Mouse (Mus musculus) urinary bladder, adult 2 months (tissue): ENCODE data around the gene Cog3. TPM values are rescaled to one million over a fixed set of nuclear protein-coding genes. Genes with fewer than 3 reads are reported as not detected.
"Not testable (repeated sequence)": the region's sequence is repeated elsewhere in the genome, so short reads cannot be mapped to it uniquely, and the experiment has no call there.

Source experiments
- DNase-seq: peaks from one replicate; pipeline ENCODE4 v3.0.0; 2022; ENCODE audit warnings: low spot score
- polyA plus RNA-seq: library from polyadenylated mRNA; depleted of rRNA; stranded (reverse); fragments of >200 nt; gene quantifications from 2 replicates; pipeline ENCODE4 v1.2.3, GENCODE M21; 2012; rRNA removed

The Cog3 gene
- 22.4 and 25.1 TPM in 2 replicates for polyA plus RNA-seq

DNA sequence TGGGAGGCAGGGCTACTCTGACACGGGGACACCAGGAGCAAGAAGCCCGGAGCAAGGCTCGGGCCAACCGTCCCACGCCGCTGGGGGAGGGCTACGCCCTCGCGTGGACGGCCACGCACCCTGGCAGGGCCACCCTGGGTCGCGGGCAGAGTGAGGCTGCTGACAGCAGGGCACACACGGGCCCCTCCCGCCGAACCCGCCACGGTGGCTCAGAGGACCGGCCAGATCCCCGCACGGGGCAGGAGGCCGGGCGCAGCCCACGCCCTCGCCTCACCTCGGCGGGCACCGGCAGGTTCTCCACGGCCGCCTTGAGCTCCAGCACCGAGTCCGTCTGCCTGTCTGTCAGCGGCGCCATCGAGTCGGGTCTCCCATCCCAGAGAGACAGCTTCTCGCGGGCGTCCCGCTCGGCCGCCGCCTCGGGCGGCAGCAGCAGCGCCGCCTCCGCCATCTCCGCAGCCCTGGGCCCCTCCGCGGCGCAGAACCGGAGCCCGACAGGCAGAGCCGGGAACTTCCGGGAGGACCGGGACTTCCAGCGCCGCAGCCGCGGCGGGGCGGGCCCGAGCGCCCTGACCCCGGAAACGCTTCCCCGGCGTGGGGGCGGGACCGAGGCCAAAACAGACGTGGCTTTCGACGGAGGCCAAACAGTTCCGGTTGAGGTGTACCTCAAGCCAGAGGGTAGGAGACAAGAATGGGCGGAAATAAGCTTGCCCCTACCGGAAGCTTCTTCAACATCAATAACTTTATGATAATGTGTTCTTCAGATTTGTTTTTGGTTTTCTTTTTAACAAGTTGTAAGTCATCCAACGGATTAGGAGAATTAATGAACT lies at the start of gene Cog3:
TSS of gene Cog3 (minus strand) at position 527 of the 827 bp plus-strand sequence.
- peak; percentile 99 for DNase-seq

DNA sequence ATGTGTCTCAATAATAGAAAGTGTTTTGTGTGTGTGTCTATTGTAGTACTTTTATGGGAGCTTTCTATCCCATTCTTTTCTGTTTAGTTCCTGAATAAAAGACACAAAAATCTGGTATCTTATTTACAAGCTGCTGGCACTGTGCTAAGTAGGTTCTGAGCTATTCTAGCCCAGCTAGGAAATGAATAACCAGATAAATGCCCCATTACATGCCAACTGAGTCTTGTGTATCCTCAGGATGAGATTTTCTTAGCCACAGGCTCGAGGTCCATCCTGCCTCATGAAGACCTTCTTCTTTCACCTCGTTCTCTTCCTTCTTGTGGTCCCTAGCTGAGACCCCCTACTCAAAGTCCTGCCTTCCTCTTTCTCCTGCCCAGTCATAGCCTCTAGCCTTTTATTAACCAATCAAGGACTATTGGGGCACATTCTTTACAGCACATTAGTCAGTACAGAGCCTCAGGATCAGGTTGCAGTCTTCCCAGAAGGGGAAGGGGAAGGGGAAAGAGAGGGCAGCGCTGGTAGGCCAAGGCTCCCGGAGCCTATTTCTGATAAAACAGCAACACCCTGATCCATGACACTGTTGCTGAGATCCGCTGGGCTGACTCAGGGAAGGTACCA lies 43.6 kb upstream of the Cog3 start:
- DNase-seq: no peak

DNA sequence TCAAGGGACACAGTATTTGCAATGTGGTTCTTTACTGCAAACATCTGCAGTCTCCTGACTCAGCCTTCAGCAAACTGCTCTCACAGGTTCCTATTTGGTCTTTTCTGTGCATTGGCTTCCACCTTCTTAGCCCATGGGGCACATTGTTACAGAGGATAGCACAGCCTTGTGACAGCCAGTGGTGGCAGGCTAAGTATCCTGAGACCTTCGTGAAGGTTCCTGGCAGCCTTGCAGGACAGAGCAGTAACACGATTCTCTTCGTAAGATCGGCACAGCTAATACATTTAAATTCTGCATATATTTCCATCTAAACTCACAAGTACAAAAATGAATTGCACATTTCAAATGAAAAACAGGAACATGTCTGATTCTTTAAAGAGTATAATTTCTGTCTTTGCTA lies 41.6 kb upstream of the Cog3 start:
- no peak for DNase-seq

DNA sequence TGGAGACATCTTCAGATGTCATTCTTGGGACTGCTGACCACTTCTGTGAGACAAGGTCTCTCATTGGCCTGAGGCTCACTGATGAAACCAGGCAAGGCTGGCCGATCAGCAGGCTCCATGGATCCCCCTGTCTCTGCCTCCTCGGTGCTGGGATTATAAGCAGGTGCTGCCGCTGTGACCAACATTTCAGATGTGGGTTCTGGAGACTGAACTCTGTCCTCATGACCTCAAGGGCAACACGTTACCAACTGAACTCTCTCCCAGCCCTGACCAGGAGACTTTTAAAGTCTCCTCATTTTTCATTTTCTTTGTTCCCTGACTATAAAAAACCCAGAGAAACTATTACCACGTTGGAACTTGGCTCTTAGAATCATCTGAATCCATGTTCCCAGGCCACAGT lies 40.4 kb upstream of the Cog3 start:
- no peak for DNase-seq

DNA sequence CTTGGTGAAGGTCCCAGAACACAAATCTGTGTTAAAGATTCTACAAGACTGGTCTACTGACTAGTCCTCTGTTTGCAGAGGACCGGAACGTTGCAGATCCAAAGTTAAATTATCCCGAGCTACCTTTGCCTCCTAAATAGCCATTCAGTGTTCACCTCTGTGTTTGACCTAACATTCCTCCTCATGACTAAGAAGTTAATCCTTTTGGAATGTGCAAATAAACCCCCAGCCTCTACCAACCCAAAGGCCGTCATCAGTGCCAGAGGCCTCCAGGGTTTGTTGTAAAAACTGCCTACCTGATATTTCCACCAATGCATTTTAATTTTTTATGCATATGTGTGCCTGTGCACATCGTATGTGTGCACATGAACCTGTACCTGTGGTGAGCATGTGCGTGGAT lies 40.0 kb upstream of the Cog3 start:
- no peak for DNase-seq

DNA sequence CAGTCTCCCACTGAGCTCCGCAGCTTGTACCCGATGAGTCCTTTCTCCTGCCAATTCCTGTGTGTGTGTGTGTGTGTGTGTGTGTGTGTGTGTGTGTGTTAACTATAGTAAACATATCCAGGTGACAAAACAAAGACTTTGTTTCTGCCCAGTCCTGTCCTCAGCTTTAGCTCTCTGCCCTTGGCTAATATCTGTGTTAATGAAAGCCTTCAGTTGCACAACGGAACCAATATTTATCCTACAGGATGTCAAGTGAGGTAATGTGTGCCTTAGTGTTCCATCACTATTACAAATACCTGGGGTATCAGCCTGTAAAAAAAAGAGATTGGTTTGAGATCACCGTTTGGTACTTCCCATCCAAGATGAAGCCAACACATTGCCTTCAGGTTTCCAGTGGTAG lies 38.8 kb upstream of the Cog3 start:
- DNase-seq: no peak

DNA sequence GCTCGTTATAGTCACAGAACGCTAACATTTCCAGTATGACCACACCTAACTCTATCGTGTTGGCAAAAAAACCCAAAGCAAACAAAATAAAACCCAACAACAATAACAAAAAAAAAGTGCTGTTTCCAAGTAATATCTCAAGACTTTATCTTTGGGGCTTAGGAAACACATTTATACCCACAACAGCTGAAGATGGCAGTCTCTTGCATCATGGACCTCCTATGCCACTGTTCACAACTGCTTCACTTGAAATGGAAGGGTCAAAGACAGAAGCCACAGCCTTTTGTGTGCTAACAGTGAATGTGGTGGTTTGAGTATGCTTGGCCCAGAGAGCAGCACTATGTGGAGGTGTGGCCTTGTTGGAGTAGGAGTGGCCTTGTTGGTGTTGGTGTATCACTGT lies 37.1 kb upstream of the Cog3 start:
- no peak for DNase-seq

DNA sequence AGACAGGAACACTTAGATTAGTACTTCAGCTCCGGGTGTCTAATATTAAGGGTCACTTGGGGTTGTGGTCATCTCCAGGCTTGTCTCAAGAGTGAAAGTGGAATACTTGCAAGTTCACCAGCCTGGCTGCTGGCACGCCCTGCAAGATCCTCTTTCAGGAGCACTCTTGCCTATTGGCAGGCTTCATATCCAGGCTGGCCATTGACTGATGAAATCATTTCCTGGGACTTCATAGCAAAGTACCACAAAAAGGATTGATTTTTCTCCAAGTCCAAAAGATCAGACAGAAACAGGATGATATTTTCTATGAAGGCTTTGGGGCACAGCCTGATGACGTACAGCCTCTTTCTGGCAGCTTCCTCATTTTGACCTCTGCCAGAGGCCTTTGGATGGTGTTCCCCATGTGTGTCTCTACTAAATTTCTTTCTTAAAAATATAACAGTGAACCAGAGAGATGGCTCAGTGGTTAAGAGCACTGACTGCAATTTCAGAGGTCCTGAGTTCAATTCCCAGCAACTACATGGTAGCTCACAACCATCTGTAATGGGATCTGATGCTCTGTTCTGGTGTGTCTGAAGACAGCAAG lies 36.2 kb upstream of the Cog3 start:
- DNase-seq: no peak

DNA sequence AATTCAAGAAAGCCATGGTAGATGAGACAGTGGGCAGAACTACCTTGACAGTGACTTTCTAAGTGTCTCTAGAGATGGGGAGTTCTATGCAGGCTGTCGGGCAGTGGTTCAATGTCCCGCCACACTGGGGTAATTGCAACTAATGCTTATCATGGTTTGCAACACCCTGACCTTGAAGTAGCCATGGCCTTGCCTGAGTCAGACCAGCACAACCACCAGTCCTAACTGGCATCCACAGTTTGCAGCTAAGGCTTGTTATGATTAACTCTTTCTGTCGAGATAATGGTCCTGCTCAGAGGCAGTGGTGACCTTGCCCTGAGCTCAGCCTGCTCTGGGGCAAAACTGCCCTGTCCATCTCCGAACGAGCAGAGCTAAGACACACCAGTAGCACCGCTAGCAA lies 35.0 kb upstream of the Cog3 start:
- no peak for DNase-seq

DNA sequence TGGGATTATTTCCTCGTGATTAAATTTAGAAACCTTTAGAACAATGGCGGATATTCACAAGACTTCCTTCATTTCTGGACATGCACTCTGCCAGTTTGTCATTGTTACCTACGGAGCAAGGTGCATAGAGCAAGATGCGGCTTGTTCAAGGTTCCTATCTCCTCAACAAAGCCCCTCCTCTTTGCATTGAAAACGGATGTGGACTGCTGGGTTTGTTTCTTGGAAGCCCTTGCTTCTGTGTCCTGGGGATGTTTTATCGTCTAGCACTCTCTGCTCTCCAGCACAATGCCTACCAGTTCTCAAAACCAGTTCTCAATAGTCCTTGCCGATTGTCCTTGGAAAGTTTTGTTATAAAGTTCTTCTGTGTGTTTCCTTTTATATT lies 33.5 kb upstream of the Cog3 start:
- DNase-seq: no peak

DNA sequence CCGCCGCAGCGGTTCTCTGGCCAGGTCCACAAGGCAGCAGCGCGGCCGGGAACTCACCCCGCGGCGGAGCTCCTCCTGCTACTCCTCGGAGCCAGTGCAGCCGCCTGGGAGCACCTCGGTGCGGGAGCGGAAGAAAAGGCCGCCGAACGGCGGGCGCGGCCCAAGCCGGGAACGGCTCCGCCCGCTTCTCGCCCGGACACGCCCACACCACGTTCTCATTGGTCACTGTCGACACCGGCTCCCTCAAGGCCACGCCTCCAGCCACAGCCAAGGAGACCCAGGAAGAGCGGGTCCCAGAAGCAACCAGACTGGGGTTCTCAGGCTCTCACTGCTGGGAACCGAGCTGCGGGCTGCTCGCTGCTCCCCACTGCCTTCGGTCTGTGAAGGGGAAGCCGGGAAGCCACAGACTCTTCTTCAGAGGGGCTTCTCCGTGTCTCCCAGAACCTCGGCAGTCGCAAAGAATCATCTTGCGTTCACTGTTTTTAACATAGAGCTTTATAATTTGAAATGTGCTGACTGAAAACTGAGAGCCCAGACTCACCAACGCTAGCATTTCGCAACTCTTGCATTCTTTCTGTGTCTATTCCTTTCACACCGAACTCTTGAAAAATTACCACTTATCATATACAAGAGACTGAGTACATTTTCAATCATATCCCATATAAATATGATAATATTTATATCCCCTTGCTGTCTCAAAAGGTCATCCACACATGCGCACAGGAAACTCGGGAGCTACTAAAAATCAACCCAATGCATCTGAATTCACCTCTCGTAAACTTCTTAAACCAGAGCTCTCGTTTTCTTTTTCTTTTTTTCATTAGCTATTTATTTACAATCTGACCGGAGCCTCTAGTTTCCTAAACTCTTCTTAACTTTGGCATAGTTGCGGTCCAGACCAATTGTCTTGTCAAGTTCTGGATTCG lies 32.8 kb upstream of the Cog3 start, which contains the start of gene Slc25a30:
TSS of gene Slc25a30 (minus strand) at position 170 of the 926 bp plus-strand sequence.
- peak; percentile 96 for DNase-seq

DNA sequence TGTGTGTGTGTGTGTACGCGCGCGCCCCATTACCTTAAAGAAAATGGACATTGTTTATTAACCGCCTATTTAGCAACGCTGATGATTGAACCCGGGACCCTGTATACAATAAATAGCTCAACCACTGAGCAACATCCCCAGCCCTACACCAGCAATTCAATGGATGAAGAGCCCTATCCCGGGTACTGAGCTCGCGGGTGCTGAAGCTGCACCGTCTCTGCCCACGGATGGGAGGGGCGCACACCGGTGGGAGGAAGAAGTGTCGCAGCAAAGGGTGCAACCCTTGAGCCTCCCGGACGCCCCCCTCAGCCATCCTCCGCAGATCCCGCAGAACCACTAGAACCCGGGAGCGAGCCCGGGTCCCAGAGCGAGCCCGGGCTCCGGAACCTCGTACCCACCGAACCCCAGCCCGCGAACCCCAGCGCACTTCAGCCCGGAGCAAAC lies 32.1 kb upstream of the Cog3 start:
- no peak for DNase-seq

DNA sequence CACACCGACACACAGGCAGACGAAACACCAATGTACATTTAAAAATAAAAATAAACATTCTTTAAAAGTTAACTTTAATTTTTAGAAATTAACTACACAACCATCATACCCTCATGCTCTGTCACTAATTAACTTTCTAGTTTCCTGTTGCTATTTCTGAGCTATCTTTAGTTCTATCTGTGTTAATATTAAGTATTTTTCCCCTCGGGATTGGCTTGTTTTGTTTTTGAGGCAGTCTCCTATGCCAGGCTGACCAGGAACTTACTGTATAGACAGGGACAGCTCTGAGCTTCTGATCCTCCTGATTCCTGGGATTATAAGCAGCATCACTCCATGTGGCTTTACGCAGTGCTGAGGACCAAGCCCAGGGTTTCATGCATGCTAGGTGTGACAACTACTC lies 25.6 kb upstream of the Cog3 start:
- DNase-seq: no peak

DNA sequence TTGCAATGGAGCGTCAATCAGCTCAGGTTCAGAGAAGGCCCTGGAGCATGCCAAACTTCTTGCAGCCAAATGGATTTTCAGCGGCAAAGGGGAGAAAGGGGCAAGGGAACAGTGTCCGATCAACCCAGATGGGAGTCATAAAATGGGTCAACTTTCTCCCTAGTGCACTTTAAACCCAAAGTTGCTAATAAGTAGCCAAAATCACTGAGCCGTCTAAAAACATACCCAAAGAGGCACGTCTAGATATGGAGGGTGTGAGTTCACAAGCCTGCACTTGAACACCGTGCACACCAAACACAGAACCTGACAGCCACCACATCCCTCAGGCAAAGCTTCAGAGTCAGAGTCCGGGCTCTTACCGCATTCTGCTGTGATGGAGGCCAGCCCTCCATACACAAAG lies 22.3 kb upstream of the Cog3 start:
- no peak for DNase-seq

DNA sequence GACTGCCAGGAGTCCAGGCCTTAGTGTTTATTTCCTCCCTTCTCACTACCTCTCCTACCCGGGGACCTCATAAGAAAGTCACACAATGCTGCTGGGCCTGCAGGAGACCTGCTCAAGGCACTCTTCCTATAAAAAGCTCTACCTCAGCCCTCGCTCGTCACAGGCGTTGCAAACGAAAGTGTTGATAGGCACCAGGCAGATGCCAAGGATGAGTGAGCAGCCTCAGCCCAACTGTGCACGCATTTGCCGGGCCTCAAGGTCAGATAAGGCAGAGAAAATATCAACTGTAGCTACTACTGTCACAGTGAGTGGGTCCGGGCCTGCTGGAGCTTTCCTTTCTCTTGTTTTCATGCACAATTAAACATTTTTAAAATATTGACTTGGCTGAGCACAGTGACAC lies 19.1 kb upstream of the Cog3 start:
- no peak for DNase-seq

DNA sequence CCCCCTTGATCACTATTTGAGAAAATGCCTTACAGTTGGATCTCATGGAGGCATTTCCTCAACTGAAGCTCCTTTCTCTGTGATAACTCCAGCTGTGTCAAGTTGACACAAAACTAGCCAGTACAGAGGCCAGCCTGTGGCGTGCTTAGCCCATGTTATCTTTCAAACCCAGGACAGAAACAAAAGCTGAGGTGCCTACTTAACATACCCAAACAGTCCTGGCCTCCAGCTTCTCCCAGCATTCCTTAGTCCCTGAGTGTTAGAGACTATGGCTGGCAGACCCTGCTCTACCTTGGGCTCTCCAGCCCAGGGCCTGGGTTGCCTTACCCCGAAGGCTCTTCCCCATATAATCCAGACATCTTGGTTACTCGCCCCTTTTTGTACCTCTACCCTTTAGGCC lies 18.1 kb upstream of the Cog3 start:
- not testable (repeated sequence) for DNase-seq

DNA sequence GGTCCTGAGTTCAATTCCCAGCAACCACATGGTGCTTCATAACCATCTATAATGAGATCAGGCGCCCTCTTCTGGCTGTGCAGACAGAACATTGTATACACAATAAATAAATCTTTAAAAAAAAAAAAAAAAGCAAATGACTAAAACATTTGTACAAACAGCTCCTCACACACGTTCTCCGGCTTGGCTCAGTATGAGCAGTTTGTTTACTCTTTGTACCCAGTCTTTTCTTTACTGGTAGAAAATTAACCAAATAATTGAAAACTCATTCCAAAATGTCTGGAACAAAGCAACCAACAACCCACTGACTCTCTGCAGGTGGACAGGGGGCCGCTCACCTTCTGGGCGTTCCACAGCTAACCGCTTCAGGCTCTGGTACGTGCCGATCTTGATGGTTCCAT lies 16.8 kb upstream of the Cog3 start:
- DNase-seq: no peak

DNA sequence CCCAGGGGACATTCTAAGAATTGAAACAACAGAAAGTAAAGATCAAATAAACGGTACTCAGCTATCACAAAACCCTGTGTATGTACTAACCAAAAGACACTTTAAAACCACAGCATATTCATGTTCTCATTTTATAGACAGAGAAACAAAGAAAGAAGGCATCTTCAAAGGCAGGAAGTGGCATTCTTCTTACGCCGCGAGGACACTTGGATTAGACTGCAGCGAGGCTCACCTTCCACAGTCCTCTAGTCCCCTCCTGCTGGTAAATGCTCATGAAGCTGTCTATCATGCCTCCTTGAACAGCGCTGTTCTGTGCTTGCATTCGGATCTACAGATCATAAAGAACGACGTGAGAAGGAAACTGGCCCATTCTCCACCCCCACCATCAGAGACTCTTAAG lies 15.0 kb upstream of the Cog3 start:
- DNase-seq: no peak

DNA sequence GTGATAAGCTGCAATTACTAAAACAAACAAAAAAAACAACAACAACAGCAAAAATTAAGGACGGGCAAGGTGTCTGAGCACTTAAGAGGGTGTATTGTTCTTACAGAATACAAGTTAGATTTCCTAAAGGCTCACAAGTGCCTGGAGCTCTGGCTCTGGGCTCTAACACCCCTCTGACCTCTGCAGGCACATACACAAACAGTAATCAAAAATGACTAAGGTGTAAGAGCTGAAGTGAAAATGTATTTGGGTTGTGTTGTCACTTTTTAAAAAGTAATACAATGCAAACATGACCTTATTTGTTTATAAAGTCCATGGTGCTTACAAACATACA lies 13.9 kb upstream of the Cog3 start:
- DNase-seq: no peak

DNA sequence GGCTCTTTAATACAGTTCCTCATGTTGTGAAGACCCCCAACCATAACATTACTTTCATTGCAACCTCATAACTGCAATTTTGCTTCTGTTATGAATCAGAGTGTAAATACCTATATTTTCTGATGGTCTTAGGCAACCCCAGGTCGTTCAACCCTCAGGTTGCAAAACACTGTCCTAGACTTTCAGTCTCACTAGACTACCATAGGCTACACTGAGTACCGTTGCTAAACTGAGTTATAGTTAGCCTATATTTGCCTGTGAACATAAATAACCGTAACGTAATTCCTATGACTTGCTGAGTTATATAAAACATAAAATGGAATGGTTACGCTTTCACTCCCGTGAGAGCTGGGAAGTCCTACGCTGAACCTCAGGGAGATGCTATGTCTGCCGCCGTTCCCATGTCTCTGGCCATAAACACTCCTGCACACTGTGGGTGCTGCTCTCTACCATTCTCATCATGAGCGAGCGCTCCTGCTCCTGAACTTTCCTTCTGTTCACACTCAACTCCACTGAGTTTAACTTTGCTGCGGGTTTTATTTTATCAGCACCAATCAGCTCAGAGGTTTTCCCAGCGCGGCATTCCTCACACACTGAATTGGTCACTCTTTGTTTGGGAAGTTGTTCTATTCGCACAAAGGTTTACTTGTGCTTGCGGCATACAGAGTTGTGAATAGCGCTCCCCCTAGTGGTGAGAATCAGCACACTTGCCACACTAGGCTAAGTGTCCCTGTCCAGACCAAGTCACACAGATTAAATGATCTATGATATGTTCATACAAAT lies 13.4 kb upstream of the Cog3 start:
- DNase-seq: no peak
